Mouse (Mus musculus) hindbrain, embryonic 11.5 days (tissue): ENCODE measurements around the gene Dhx58. TPM values are rescaled to one million over a fixed set of nuclear protein-coding genes. Genes with fewer than 3 reads are reported as not detected.

Source experiments
- ATAC-seq: fragments of 200-750 bp; cut with Nextera tagmentation; 2 replicates; pipeline ENCODE4 v1.8.0; 2017; ENCODE audit warnings: mild to moderate bottlenecking, moderate TSS enrichment, moderate library complexity; ENCODE audit not compliant: low FRiP score
- DNase-seq: peaks from one replicate; pipeline ENCODE4 v3.0.0-alpha.2; 2015; ENCODE audit warnings: low spot score
- H3K27ac ChIP-seq: fragments of 300-500 bp; sonication (generic); 2 replicates; pipeline ENCODE4 v1.5.1; 2014; ENCODE audit warnings: mild to moderate bottlenecking, low read depth, low read length
- H3K27me3 ChIP-seq: fragments of 300-500 bp; sonication (generic); 2 replicates; pipeline ENCODE4 v1.6.1; 2014; ENCODE audit warnings: mild to moderate bottlenecking, low read length, moderate library complexity, mixed read lengths; ENCODE audit not compliant: control insufficient read depth, insufficient read depth
- H3K36me3 ChIP-seq: fragments of 300-500 bp; sonication (generic); 2 replicates; pipeline ENCODE4 v1.6.1; 2014; ENCODE audit warnings: mild to moderate bottlenecking, low read length, moderate library complexity, mixed read lengths; ENCODE audit not compliant: control insufficient read depth, insufficient read depth
- H3K4me1 ChIP-seq: fragments of 300-500 bp; sonication (generic); replicated peaks from 2 replicates; pipeline ENCODE4 v1.6.1; 2014; ENCODE audit warnings: low read length, mixed read lengths; ENCODE audit not compliant: control insufficient read depth, insufficient read depth
- H3K4me2 ChIP-seq: fragments of 300-500 bp; sonication (generic); replicated peaks from 2 replicates; pipeline ENCODE4 v1.6.1; 2014; ENCODE audit warnings: mild to moderate bottlenecking, low read depth, low read length
- H3K4me3 ChIP-seq: fragments of 300-500 bp; sonication (generic); 2 replicates; pipeline ENCODE4 v1.5.1; 2014; ENCODE audit warnings: low read depth, low read length
- H3K9ac ChIP-seq: fragments of 300-500 bp; sonication (generic); 2 replicates; pipeline ENCODE4 v1.6.1; 2014; ENCODE audit warnings: low read depth, low read length
- H3K9me3 ChIP-seq: fragments of 300-500 bp; sonication (generic); 2 replicates; pipeline ENCODE4 v1.6.1; 2016; ENCODE audit warnings: low read length; ENCODE audit not compliant: control insufficient read depth
- WGBS: fragments of 180-500 bp; shearing (Covaris S2); extraction: QIAGEN DNeasy Blood & Tissue Kit; methylation state at CpG from one replicate; pipeline ENCODE4 v1.1.7; 2014; 5-methylcytosine and 5-hydroxymethylcytosine counted together
- polyA plus RNA-seq: library from polyadenylated mRNA; unstranded; fragments of >200 nt; fragmentation: Nextera tagmentation; extraction: Ambion mirVana; gene quantifications from 2 replicates; pipeline ENCODE4 v1.2.1, GENCODE M21; 2014

The Dhx58 gene
- polyA plus RNA-seq, 1 experiment from 2014 or later = 1.9 TPM

- DNase-seq (peak; percentile 90), ATAC-seq (peak; percentile 87)
- peak within 1 kb of the TSS; percentile 66 for H3K4me2 ChIP-seq
- peaks cover 8% of the 10 kb centered on the region; the same call in 1 of the 2 replicates for H3K36me3 ChIP-seq
- H3K4me1 ChIP-seq = peaks cover 9% of the 10 kb centered on the region
- peak within 1 kb of the TSS; percentile 72 for H3K27ac ChIP-seq
- no peaks in the 10 kb centered on the region for H3K9me3 ChIP-seq
- peak within 1 kb of the TSS; percentile 95 for H3K4me3 ChIP-seq
- H3K27me3 ChIP-seq = no peaks in the 10 kb centered on the region
- peak within 1 kb of the TSS; percentile 94 for H3K9ac ChIP-seq
- WGBS = 5% methylated on average over 29 of the region's 48 CpGs
These were observed 7.9 kb upstream of the Dhx58 start, which contains the start of gene Kat2a for GRCm38 (mm10) chr11:100711783-100712615. Gene Kat2a, minus strand, starts transcription at chr11:100712465.

GRCm38 (mm10) chr11:100710977-100711376 lies 6.9 kb upstream of the Dhx58 start:
- no peak overlapping the region for H3K4me3 ChIP-seq
- H3K27ac ChIP-seq = no peak overlapping the region
- 95% methylated on average over 4 of the region's 4 CpGs for WGBS
- ATAC-seq (no peak), DNase-seq (no peak)
- peaks cover 11% of the 10 kb centered on the region; the same call in 1 of the 2 replicates for H3K36me3 ChIP-seq
- H3K27me3 ChIP-seq = no peaks in the 10 kb centered on the region
- no peak overlapping the region for H3K9ac ChIP-seq
- H3K9me3 ChIP-seq = no peaks in the 10 kb centered on the region
- no peak overlapping the region for H3K4me2 ChIP-seq
- peaks cover 9% of the 10 kb centered on the region for H3K4me1 ChIP-seq

- Histone ChIP-seq H3K9me3 (no peaks in the 10 kb centered on the region), H3K27me3 (no peaks in the 10 kb centered on the region), H3K4me3 (no peak overlapping the region), H3K9ac (no peak overlapping the region), H3K4me2 (no peak overlapping the region), H3K36me3 (peaks cover 11% of the 10 kb centered on the region; the same call in 1 of the 2 replicates), H3K27ac (no peak overlapping the region), H3K4me1 (peaks cover 9% of the 10 kb centered on the region)
- no peak for ATAC-seq
- DNase-seq = no peak
- WGBS = 94% methylated on average over 15 of the region's 15 CpGs
These were observed 6.5 kb upstream of the Dhx58 start for GRCm38 (mm10) chr11:100710528-100710927.

- Histone ChIP-seq H3K4me1 (peaks cover 8% of the 10 kb centered on the region), H3K36me3 (peaks cover 11% of the 10 kb centered on the region; the same call in 1 of the 2 replicates), H3K27me3 (no peaks in the 10 kb centered on the region), H3K4me3 (no peak overlapping the region), H3K27ac (no peak overlapping the region), H3K9me3 (no peaks in the 10 kb centered on the region), H3K4me2 (no peak overlapping the region), H3K9ac (no peak overlapping the region)
- ATAC-seq = no peak
- WGBS = 92% methylated on average over 9 of the region's 9 CpGs
- no peak for DNase-seq
These were observed 5.2 kb upstream of the Dhx58 start for GRCm38 (mm10) chr11:100709201-100709810.

GRCm38 (mm10) chr11:100705095-100705747 lies 1.1 kb upstream of the Dhx58 start:
- WGBS = 93% methylated on average over 23 of the region's 23 CpGs
- no peak for DNase-seq
- Histone ChIP-seq H3K4me3 (no peak overlapping the region), H3K4me1 (no peaks in the 10 kb centered on the region), H3K9me3 (no peaks in the 10 kb centered on the region), H3K9ac (no peak overlapping the region), H3K4me2 (no peak overlapping the region), H3K36me3 (peaks cover 10% of the 10 kb centered on the region; the same call in 1 of the 2 replicates), H3K27ac (no peak overlapping the region), H3K27me3 (no peaks in the 10 kb centered on the region)
- ATAC-seq = no peak

- H3K27me3 ChIP-seq = no peaks in the 10 kb centered on the region
- H3K4me1 ChIP-seq = no peaks in the 10 kb centered on the region
- H3K36me3 ChIP-seq = peaks cover 3% of the 10 kb centered on the region; the same call in 1 of the 2 replicates
- H3K9ac ChIP-seq = no peak overlapping the region
- H3K9me3 ChIP-seq = no peaks in the 10 kb centered on the region
- 70% methylated on average over 11 of the region's 11 CpGs for WGBS
- no peak for ATAC-seq
- DNase-seq = no peak
- H3K4me2 ChIP-seq = no peak overlapping the region
- H3K27ac ChIP-seq = no peak overlapping the region
- H3K4me3 ChIP-seq = no peak overlapping the region
These were observed 705 bp downstream of the Dhx58 start for GRCm38 (mm10) chr11:100703366-100703765.

- no peak overlapping the region for H3K9ac ChIP-seq
- DNase-seq = no peak
- H3K4me3 ChIP-seq = no peak overlapping the region
- H3K4me2 ChIP-seq = no peak overlapping the region
- no peak for ATAC-seq
- no peaks in the 10 kb centered on the region for H3K9me3 ChIP-seq
- H3K27ac ChIP-seq = no peak overlapping the region
- no peaks in the 10 kb centered on the region for H3K27me3 ChIP-seq
- peaks cover 3% of the 10 kb centered on the region; the same call in 1 of the 2 replicates for H3K36me3 ChIP-seq
- 43% methylated on average over 7 of the region's 7 CpGs for WGBS
- H3K4me1 ChIP-seq = no peaks in the 10 kb centered on the region
These were observed 1.2 kb downstream of the Dhx58 start for GRCm38 (mm10) chr11:100702906-100703305.

- peaks cover 3% of the 10 kb centered on the region; the same call in 1 of the 2 replicates for H3K36me3 ChIP-seq
- H3K9ac ChIP-seq = no peak overlapping the region
- no peak overlapping the region for H3K4me3 ChIP-seq
- no peaks in the 10 kb centered on the region for H3K9me3 ChIP-seq
- no peaks in the 10 kb centered on the region for H3K27me3 ChIP-seq
- H3K4me2 ChIP-seq = no peak overlapping the region
- H3K27ac ChIP-seq = no peak overlapping the region
- ATAC-seq (no peak), DNase-seq (peak; percentile 86)
- WGBS = 39% methylated on average over 19 of the region's 19 CpGs
- H3K4me1 ChIP-seq = no peaks in the 10 kb centered on the region
These were observed 1.8 kb downstream of the Dhx58 start for GRCm38 (mm10) chr11:100702081-100702851.
